Mouse (Mus musculus): ENCODE measurements around the gene Slc12a9. TPM values are rescaled to one million over a fixed set of nuclear protein-coding genes. Genes with fewer than 3 reads are reported as not detected.
A peak's percentile ranks its signal among the peaks of the same experiment; 100 is the strongest.

The Slc12a9 gene
- polyA plus RNA-seq, 1 experiment from 2014 or later, result 23.4 TPM

DNA sequence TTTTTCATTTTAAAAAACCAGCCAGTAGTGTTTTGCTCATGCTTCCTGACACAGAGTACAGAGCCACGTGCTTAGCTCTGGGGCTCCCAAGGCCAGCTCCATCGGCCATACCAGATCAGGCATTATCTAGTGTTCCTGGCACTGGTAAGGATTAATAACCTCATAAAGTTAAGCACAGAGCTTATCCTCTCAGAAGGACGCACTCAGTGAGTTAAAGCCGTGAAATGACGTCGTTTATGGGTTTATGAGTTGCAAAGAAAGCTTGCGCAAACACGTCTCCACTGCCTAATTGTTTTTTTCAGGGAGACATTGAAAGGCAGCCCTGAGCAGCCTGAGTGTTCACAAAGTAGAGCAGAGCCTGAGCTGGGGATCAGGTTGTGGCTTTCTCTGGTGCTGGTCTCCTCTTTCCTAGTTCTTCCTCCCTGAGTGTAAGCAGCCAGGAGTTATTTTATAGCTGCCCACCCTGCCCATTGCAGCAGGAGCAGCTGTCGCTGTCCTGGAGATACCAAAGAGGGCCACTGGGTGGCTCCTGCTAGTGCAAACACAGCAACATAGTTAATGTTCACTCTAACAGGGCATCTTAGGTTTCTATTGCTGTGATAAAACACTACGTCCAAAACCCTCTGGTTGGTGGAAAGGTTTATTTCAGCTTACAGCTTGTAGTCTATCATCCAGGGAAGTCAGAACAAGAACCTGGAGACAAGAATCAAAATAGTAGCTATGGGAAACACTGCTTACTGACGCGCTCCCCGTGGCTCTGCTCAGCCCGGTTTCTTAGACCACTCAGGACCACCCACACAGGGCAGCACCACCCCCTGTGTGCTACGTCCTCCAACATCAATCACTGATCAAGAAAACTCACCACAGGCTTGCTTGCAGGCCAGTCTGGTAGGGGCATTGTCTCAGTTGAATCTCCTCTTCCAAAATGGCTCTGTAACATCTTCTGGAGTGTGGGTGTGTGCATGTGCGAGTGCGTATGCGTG lies 55.7 kb downstream of the Slc12a9 start:
- H3K9ac ChIP-seq (replicated peaks), result no peak overlapping the region
- ATAC-seq, result peak; percentile 66; the same call in 1 of the 2 replicates
- H3K9me3 ChIP-seq, result 0 out of 2 replicates have a peak, but pooled peaks cover 3% of the 10 kb centered on the region
- no peak overlapping the region for H3K4me3 ChIP-seq (replicated peaks)
- H3K4me2 ChIP-seq (replicated peaks), result no peak overlapping the region
- WGBS, result 50% methylated on average over 18 of the region's 18 CpGs
- H3K27me3 ChIP-seq, result no peaks in the 10 kb centered on the region
- no peaks in the 10 kb centered on the region for H3K36me3 ChIP-seq
- 0 out of 2 replicates have a peak, but pooled peaks cover 5% of the 10 kb centered on the region for H3K4me1 ChIP-seq (replicated peaks)
- H3K27ac ChIP-seq, result no peak overlapping the region

DNA sequence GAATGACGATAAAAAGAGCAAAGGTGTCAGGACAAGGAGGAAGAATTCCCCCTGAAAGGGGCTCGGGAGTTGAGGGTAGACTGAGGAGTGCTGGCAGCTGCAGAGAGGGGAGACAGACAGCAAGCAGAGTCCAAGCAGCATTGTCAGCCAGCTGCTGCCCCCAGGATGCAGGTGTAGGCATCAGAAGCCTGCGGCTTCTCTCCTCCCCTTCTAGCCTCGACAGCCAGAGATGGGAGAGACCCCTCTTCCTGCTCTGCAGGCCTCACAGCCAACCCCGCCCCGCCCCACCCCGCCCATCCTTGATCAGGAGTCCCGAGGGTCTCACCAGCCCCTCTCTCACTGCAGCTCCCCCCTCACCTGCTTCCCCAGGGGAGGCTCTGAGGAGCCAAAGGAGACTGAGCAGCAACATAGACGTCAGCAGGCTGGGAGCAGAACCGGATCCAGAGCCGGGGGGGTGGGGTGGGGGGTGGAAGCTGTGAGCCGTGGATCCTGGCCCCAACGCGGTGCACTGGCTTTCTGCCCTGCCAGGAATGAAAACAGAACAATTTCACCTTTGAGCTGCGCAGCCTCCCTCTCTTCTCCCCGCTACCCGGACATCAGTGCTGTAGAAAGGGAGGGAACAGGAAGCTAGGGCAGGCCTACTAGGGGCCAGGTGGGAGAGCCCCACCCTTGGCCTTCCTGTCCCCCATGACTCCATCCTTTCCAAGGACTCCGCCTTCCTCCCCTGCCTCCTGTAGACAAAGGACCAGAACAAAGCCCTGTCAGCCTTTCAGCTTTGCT lies 65.1 kb downstream of the Slc12a9 start:
- Histone ChIP-seq H3K9ac (replicated peaks) (no peak overlapping the region), H3K27me3 (no peaks in the 10 kb centered on the region), H3K4me1 (replicated peaks) (no peaks in the 10 kb centered on the region), H3K27ac (no peak overlapping the region), H3K4me2 (replicated peaks) (peak overlapping the region; percentile 27), H3K36me3 (no peaks in the 10 kb centered on the region), H3K9me3 (0 out of 2 replicates have a peak, but pooled peaks cover 2% of the 10 kb centered on the region), H3K4me3 (replicated peaks) (no peak overlapping the region)
- 29% methylated on average over 15 of the region's 18 CpGs for WGBS
- no peak for ATAC-seq

DNA sequence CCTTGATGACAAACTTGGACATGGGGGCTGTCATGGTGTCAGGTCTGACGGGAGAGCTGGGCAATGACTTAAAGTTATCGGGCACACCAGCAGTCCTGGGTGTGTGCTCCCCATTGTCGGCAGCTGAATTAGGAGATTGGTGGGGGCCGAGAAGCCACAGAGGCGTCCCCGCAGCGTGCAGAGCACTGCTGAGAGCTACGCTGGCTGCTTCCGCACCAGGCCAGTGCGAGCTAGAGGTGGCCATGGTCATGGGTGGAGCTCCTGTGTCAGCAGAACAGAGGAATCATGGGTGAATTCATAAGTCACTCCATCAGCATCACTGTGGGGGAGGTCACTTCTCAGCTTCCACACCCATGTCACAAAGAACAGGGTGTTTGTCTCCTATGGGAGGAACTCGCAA lies 68.6 kb downstream of the Slc12a9 start:
- no peak overlapping the region for H3K4me2 ChIP-seq (replicated peaks)
- no peak overlapping the region for H3K27ac ChIP-seq
- no peak overlapping the region for H3K9ac ChIP-seq (replicated peaks)
- no peaks in the 10 kb centered on the region for H3K4me1 ChIP-seq (replicated peaks)
- no peaks in the 10 kb centered on the region for H3K27me3 ChIP-seq
- 92% methylated on average over 11 of the region's 11 CpGs for WGBS
- no peak for ATAC-seq
- H3K9me3 ChIP-seq, result no peaks in the 10 kb centered on the region
- no peaks in the 10 kb centered on the region for H3K36me3 ChIP-seq
- no peak overlapping the region for H3K4me3 ChIP-seq (replicated peaks)

Small RNA genes lying within 50 kb of the gene (microRNA-seq; reads per million reads assigned to microRNA genes)
- gene Mir7036 (not detected), gene Mir8116 (not detected)

Other genes with a start within 250 kb of the Slc12a9 start
- 2.6 and 4.2 TPM in 2 replicates for gene Trim56, start 217.4 kb downstream of the Slc12a9 start, polyA plus RNA-seq (2015; fragmentation: Nextera tagmentation; extraction: Ambion mirVana)
- gene Muc3, start 184.3 kb downstream of the Slc12a9 start, polyA plus RNA-seq (2015; fragmentation: Nextera tagmentation; extraction: Ambion mirVana), result not detected in 2 replicates
- not detected in 2 replicates for gene Muc3a, start 121.2 kb downstream of the Slc12a9 start, polyA plus RNA-seq (2015; fragmentation: Nextera tagmentation; extraction: Ambion mirVana)
- gene Ache, start 46.1 kb downstream of the Slc12a9 start, polyA plus RNA-seq (2015; fragmentation: Nextera tagmentation; extraction: Ambion mirVana), result 11.2 and 11.3 TPM in 2 replicates
- 9.7 and 10.0 TPM in 2 replicates for gene Ufsp1, start 39.0 kb downstream of the Slc12a9 start, polyA plus RNA-seq (2015; fragmentation: Nextera tagmentation; extraction: Ambion mirVana)
- gene Srrt, start 25.9 kb downstream of the Slc12a9 start, polyA plus RNA-seq (2015; fragmentation: Nextera tagmentation; extraction: Ambion mirVana), result 116 and 123 TPM in 2 replicates
- 19.8 and 22.1 TPM in 2 replicates for gene Trip6, start 19.2 kb downstream of the Slc12a9 start, polyA plus RNA-seq (2015; fragmentation: Nextera tagmentation; extraction: Ambion mirVana)
- 7.5 and 8.6 TPM in 2 replicates for gene Ephb4, start 16.5 kb upstream of the Slc12a9 start, polyA plus RNA-seq (2015; fragmentation: Nextera tagmentation; extraction: Ambion mirVana)
- gene Zan, start 143.5 kb upstream of the Slc12a9 start, polyA plus RNA-seq (2015; fragmentation: Nextera tagmentation; extraction: Ambion mirVana), result 0.08 and 0.12 TPM in 2 replicates
- 74.0 and 82.0 TPM in 2 replicates for gene Pop7, start 168.9 kb upstream of the Slc12a9 start, polyA plus RNA-seq (2015; fragmentation: Nextera tagmentation; extraction: Ambion mirVana)
- gene Gigyf1, start 185.0 kb upstream of the Slc12a9 start, polyA plus RNA-seq (2015; fragmentation: Nextera tagmentation; extraction: Ambion mirVana), result 19.6 and 20.5 TPM in 2 replicates
- not detected in 2 replicates for gene Epo, start 199.6 kb upstream of the Slc12a9 start, polyA plus RNA-seq (2015; fragmentation: Nextera tagmentation; extraction: Ambion mirVana)
- 520 and 545 TPM in 2 replicates for gene Gnb2, start 199.9 kb upstream of the Slc12a9 start, polyA plus RNA-seq (2015; fragmentation: Nextera tagmentation; extraction: Ambion mirVana)
- gene Actl6b, start 219.9 kb upstream of the Slc12a9 start, polyA plus RNA-seq (2015; fragmentation: Nextera tagmentation; extraction: Ambion mirVana), result 231 and 235 TPM in 2 replicates
- 2.4 and 3.6 TPM in 2 replicates for gene Tfr2, start 236.2 kb upstream of the Slc12a9 start, polyA plus RNA-seq (2015; fragmentation: Nextera tagmentation; extraction: Ambion mirVana)

Data from midbrain, embryonic 13.5 days (tissue).